Comparison of ENCODE assay signal across 34 mouse cellular contexts in the genomic region with DNA sequence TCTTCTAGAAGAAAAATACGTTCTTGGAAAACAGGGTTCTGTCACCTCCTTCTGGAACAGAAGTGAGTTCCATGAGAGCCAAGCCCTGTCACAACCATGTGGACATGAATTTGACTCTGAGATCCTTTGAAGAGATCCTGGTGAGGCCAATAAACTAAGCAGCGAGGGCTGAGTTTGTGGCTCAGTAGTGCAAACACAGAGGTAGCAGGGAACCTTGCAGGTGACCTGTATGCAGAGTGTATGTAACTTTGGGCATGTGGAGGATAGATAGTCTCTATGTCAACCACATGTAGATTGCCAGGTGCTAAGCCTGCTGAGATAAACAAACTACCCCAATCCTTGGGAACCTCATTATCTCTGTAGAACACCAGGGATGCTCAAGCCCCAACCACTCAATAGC.
"Had no signal": no experiment of that assay in that cellular context is flagged by ENCODE, and none has a peak within 500 bp of the region (broad histone marks: within the 10 kb centered on the region; RNA-seq: fewer than 3 reads in every experiment).

No protein-coding gene starts in this region.

- H3K36me3 ChIP-seq: heart, embryonic 10.5 days; heart, embryonic 12.5 days; heart, embryonic 13.5 days; heart, embryonic 15.5 days; hindbrain, embryonic 10.5 days; hindbrain, embryonic 12.5 days; hindbrain, embryonic 13.5 days; hindbrain, embryonic 15.5 days; intestine, embryonic 15.5 days; kidney, embryonic 15.5 days had no signal

- H3K27me3 ChIP-seq: heart, embryonic 12.5 days; heart, embryonic 13.5 days; heart, embryonic 15.5 days; hindbrain, embryonic 12.5 days; hindbrain, embryonic 15.5 days; intestine, embryonic 15.5 days had no signal

- H3K9ac ChIP-seq: heart, embryonic 12.5 days; heart, embryonic 13.5 days; heart, embryonic 15.5 days; hindbrain, embryonic 12.5 days; hindbrain, embryonic 13.5 days; hindbrain, embryonic 14.5 days; hindbrain, embryonic 15.5 days; intestine, embryonic 15.5 days; kidney, embryonic 15.5 days had no signal

- ATAC-seq: hindbrain, embryonic 16.5 days; hindbrain, postnatal 0 days; inflammation-experienced regulatory T-cells, adult 6 months; intestine, embryonic 15.5 days; intestine, embryonic 16.5 days; intestine, postnatal 0 days had no signal

- H3K4me2 ChIP-seq: heart, embryonic 11.5 days; heart, embryonic 12.5 days; heart, embryonic 13.5 days; heart, embryonic 15.5 days; hindbrain, embryonic 12.5 days; hindbrain, embryonic 13.5 days; hindbrain, embryonic 14.5 days; hindbrain, embryonic 15.5 days; intestine, embryonic 15.5 days; kidney, embryonic 15.5 days had no signal

- H3K27ac ChIP-seq: heart, embryonic 10.5 days; heart, embryonic 13.5 days; heart, embryonic 15.5 days; hindbrain, embryonic 10.5 days; hindbrain, embryonic 12.5 days; hindbrain, embryonic 13.5 days; hindbrain, embryonic 14.5 days; hindbrain, embryonic 15.5 days; hindbrain, postnatal 0 days; intestine, embryonic 15.5 days; kidney, embryonic 15.5 days; kidney, postnatal 0 days; layer of hippocampus, adult 2 months had no signal

- H3K4me3 ChIP-seq: heart, embryonic 10.5 days; heart, embryonic 12.5 days; heart, embryonic 13.5 days; heart, embryonic 15.5 days; hindbrain, embryonic 10.5 days; hindbrain, embryonic 12.5 days; hindbrain, embryonic 13.5 days; hindbrain, embryonic 15.5 days; intestine, embryonic 15.5 days; kidney, embryonic 15.5 days; layer of hippocampus, adult 2 months had no signal

- H3K4me1 ChIP-seq: hindbrain, embryonic 12.5 days; hindbrain, embryonic 15.5 days; intestine, embryonic 15.5 days had no signal

- H3K9me3 ChIP-seq: heart, embryonic 10.5 days; heart, embryonic 12.5 days; heart, embryonic 13.5 days; heart, embryonic 15.5 days; hindbrain, embryonic 10.5 days; hindbrain, embryonic 12.5 days; hindbrain, embryonic 13.5 days; hindbrain, embryonic 15.5 days; intestine, embryonic 15.5 days; kidney, embryonic 15.5 days had no signal

- DNase-seq: heart, postnatal 14 days; heart, postnatal 36 days; heart, postnatal 4 days; kidney, adult 11 months; kidney, adult 18-20 months; kidney, adult 2 months; kidney, adult 8-10 months; kidney, adult 9 months; kidney, postnatal 10 days; kidney, postnatal 14 days; kidney, postnatal 25 days; kidney, postnatal 36 days; kidney, postnatal 4 days; layer of hippocampus, adult 9-11 months; layer of hippocampus, postnatal 36 days had no signal
